Mouse (Mus musculus) neural tube, embryonic 11.5 days (tissue): ENCODE data around the gene Spata13. TPM values are rescaled to one million over a fixed set of nuclear protein-coding genes. Genes with fewer than 3 reads are reported as not detected.

Experiments
- ATAC-seq: fragments of 200-750 bp; cut with Nextera tagmentation; 2 replicates; pipeline ENCODE4 v1.8.0; 2017; ENCODE audit warnings: moderate number of reproducible peaks, mild to moderate bottlenecking, moderate TSS enrichment, moderate library complexity; ENCODE audit not compliant: insufficient read depth, low FRiP score, low TSS enrichment
- DNase-seq: peaks from one replicate; pipeline ENCODE4 v3.0.0-alpha.2; 2015; ENCODE audit warnings: low spot score
- H3K27ac ChIP-seq: fragments of 300-500 bp; sonication (generic); 2 replicates; pipeline ENCODE4 v1.5.1; 2014; ENCODE audit warnings: low read depth, mild to moderate bottlenecking, low read length
- H3K27me3 ChIP-seq: fragments of 300-500 bp; sonication (generic); 2 replicates; pipeline ENCODE4 v1.6.1; 2014; ENCODE audit warnings: mild to moderate bottlenecking, low read length, mixed read lengths; ENCODE audit not compliant: control insufficient read depth, insufficient read depth
- H3K36me3 ChIP-seq: fragments of 300-500 bp; sonication (generic); 2 replicates; pipeline ENCODE4 v1.6.1; 2014; ENCODE audit warnings: mild to moderate bottlenecking, low read length, moderate library complexity, mixed read lengths; ENCODE audit not compliant: control insufficient read depth, insufficient read depth
- H3K4me1 ChIP-seq: fragments of 300-500 bp; sonication (generic); 2 replicates; pipeline ENCODE4 v1.6.1; 2014; ENCODE audit warnings: low read length, mixed read lengths; ENCODE audit not compliant: control insufficient read depth, insufficient read depth
- H3K4me2 ChIP-seq: fragments of 300-500 bp; sonication (generic); 2 replicates; pipeline ENCODE4 v1.6.1; 2014; ENCODE audit warnings: low read depth, mild to moderate bottlenecking, moderate library complexity
- H3K4me3 ChIP-seq: fragments of 300-500 bp; sonication (generic); 2 replicates; pipeline ENCODE4 v1.5.1; 2014; ENCODE audit warnings: low read depth, low read length
- H3K9ac ChIP-seq: fragments of 300-500 bp; sonication (generic); 2 replicates; pipeline ENCODE4 v1.6.1; 2014; ENCODE audit warnings: mild to moderate bottlenecking, low read length
- H3K9me3 ChIP-seq: fragments of 300-500 bp; sonication (generic); 2 replicates; pipeline ENCODE4 v1.6.1; 2016; ENCODE audit warnings: low read length; ENCODE audit not compliant: control insufficient read depth
- WGBS: fragments of 180-500 bp; shearing (Covaris S2); extraction: QIAGEN DNeasy Blood & Tissue Kit; methylation state at CpG from one replicate; pipeline ENCODE4 v1.1.7; 2014; 5-methylcytosine and 5-hydroxymethylcytosine counted together
- polyA plus RNA-seq: library from polyadenylated mRNA; unstranded; fragments of >200 nt; fragmentation: Nextera tagmentation; extraction: Ambion mirVana; gene quantifications from 2 replicates; pipeline ENCODE4 v1.2.1, GENCODE M21; 2014

Spata13 gene
- polyA plus RNA-seq, 1 experiment from 2014 or later = 64.9 TPM

- Histone ChIP-seq H3K36me3 (no peaks in the 10 kb centered on the region), H3K4me3 (no peak overlapping the region), H3K4me2 (no peak overlapping the region), H3K9me3 (no peaks in the 10 kb centered on the region), H3K9ac (no peak overlapping the region), H3K27me3 (no peaks in the 10 kb centered on the region), H3K27ac (no peak overlapping the region), H3K4me1 (no peaks in the 10 kb centered on the region)
- no peak for DNase-seq
- ATAC-seq = no peak
- 50% methylated on average over 6 of the region's 6 CpGs for WGBS
These were observed 135.5 kb downstream of the Spata13 start for GRCm38 (mm10) chr14:60769340-60769739.

- WGBS = 69% methylated on average over 6 of the region's 6 CpGs
- Histone ChIP-seq H3K9ac (no peak overlapping the region), H3K4me3 (no peak overlapping the region), H3K4me2 (no peak overlapping the region), H3K9me3 (no peaks in the 10 kb centered on the region), H3K36me3 (no peaks in the 10 kb centered on the region), H3K27ac (no peak overlapping the region), H3K4me1 (no peaks in the 10 kb centered on the region), H3K27me3 (no peaks in the 10 kb centered on the region)
- ATAC-seq (no peak), DNase-seq (no peak)
These were observed 136.8 kb downstream of the Spata13 start for GRCm38 (mm10) chr14:60770594-60770993.

GRCm38 (mm10) chr14:60771057-60771456 is 137.3 kb downstream of the Spata13 start:
- H3K27me3 ChIP-seq = no peaks in the 10 kb centered on the region
- no peaks in the 10 kb centered on the region for H3K36me3 ChIP-seq
- H3K4me1 ChIP-seq = no peaks in the 10 kb centered on the region
- 0 out of 2 replicates have a peak, but pooled peaks have one; percentile 38 for ATAC-seq
- H3K4me2 ChIP-seq = peak overlapping the region; percentile 41
- DNase-seq = peak; percentile 77
- no peaks in the 10 kb centered on the region for H3K9me3 ChIP-seq
- H3K9ac ChIP-seq = no peak overlapping the region
- 7% methylated on average over 8 of the region's 8 CpGs for WGBS
- no peak overlapping the region for H3K27ac ChIP-seq
- H3K4me3 ChIP-seq = peak overlapping the region; percentile 23; the same call in 1 of the 2 replicates

GRCm38 (mm10) chr14:60773476-60773875 is 139.7 kb downstream of the Spata13 start:
- Histone ChIP-seq H3K4me2 (no peak overlapping the region), H3K4me1 (no peaks in the 10 kb centered on the region), H3K9ac (no peak overlapping the region), H3K4me3 (no peak overlapping the region), H3K36me3 (no peaks in the 10 kb centered on the region), H3K27ac (no peak overlapping the region), H3K9me3 (no peaks in the 10 kb centered on the region), H3K27me3 (no peaks in the 10 kb centered on the region)
- WGBS = 64% methylated on average over 2 of the region's 2 CpGs
- no peak for ATAC-seq
- DNase-seq = no peak

- Histone ChIP-seq H3K9me3 (no peaks in the 10 kb centered on the region), H3K4me3 (no peak overlapping the region), H3K27ac (no peak overlapping the region), H3K27me3 (no peaks in the 10 kb centered on the region), H3K4me1 (no peaks in the 10 kb centered on the region), H3K36me3 (no peaks in the 10 kb centered on the region), H3K4me2 (no peak overlapping the region), H3K9ac (no peak overlapping the region)
- 84% methylated on average over 8 of the region's 8 CpGs for WGBS
- ATAC-seq (no peak), DNase-seq (no peak)
These were observed 142.7 kb downstream of the Spata13 start for GRCm38 (mm10) chr14:60776521-60776920.

- no peaks in the 10 kb centered on the region for H3K36me3 ChIP-seq
- DNase-seq (no peak), ATAC-seq (no peak)
- no peaks in the 10 kb centered on the region for H3K4me1 ChIP-seq
- no peak overlapping the region for H3K9ac ChIP-seq
- WGBS = 88% methylated on average over 5 of the region's 5 CpGs
- H3K27me3 ChIP-seq = no peaks in the 10 kb centered on the region
- H3K27ac ChIP-seq = no peak overlapping the region
- H3K4me3 ChIP-seq = no peak overlapping the region
- no peaks in the 10 kb centered on the region for H3K9me3 ChIP-seq
- no peak overlapping the region for H3K4me2 ChIP-seq
These were observed 143.7 kb downstream of the Spata13 start for GRCm38 (mm10) chr14:60777485-60777919.

GRCm38 (mm10) chr14:60779198-60779597 is 145.4 kb downstream of the Spata13 start:
- ATAC-seq (no peak), DNase-seq (no peak)
- WGBS = 88% methylated on average over 7 of the region's 7 CpGs

GRCm38 (mm10) chr14:60782121-60782656 is 148.4 kb downstream of the Spata13 start:
- no peaks in the 10 kb centered on the region for H3K27me3 ChIP-seq
- 45% methylated on average over 7 of the region's 7 CpGs for WGBS
- H3K27ac ChIP-seq = no peak overlapping the region
- no peak for ATAC-seq
- H3K9me3 ChIP-seq = no peaks in the 10 kb centered on the region
- no peak for DNase-seq
- no peaks in the 10 kb centered on the region for H3K36me3 ChIP-seq
- peaks cover 2% of the 10 kb centered on the region; the same call in 1 of the 2 replicates for H3K4me1 ChIP-seq
- no peak overlapping the region for H3K4me2 ChIP-seq
- no peak overlapping the region for H3K4me3 ChIP-seq
- H3K9ac ChIP-seq = no peak overlapping the region

More at GRCm38 (mm10) chr14:60779198-60779597, 145.4 kb downstream of the Spata13 start:
- Histone ChIP-seq H3K4me3 (no peak overlapping the region), H3K27ac (no peak overlapping the region), H3K36me3 (no peaks in the 10 kb centered on the region), H3K4me1 (no peaks in the 10 kb centered on the region), H3K4me2 (no peak overlapping the region), H3K9ac (no peak overlapping the region), H3K9me3 (no peaks in the 10 kb centered on the region), H3K27me3 (no peaks in the 10 kb centered on the region)

- DNase-seq (no peak), ATAC-seq (no peak)
- no peak overlapping the region for H3K9ac ChIP-seq
- WGBS = 45% methylated on average over 8 of the region's 8 CpGs
- H3K4me3 ChIP-seq = no peak overlapping the region
- H3K36me3 ChIP-seq = no peaks in the 10 kb centered on the region
- H3K27me3 ChIP-seq = no peaks in the 10 kb centered on the region
- H3K4me1 ChIP-seq = peaks cover 2% of the 10 kb centered on the region; the same call in 1 of the 2 replicates
- H3K27ac ChIP-seq = no peak overlapping the region
- H3K4me2 ChIP-seq = no peak overlapping the region
- H3K9me3 ChIP-seq = no peaks in the 10 kb centered on the region
These were observed 149.4 kb downstream of the Spata13 start for GRCm38 (mm10) chr14:60783196-60783595.
